Mouse (Mus musculus) Patski (cell line): ENCODE data around the gene Phka1. TPM values are rescaled to one million over a fixed set of nuclear protein-coding genes. Genes with fewer than 3 reads are reported as not detected.

ENCODE experiments used
- ATAC-seq: fragments of 100-300 bp; one replicate; pipeline ENCODE4 v1.8.0; 2021
- CTCF ChIA-PET: fragments of 350-600 bp; sonication (Branson Sonifier 250); formaldehyde crosslinking; loops from one replicate; lab custom pipeline; 2022; ENCODE audit warnings: inconsistent platforms; lab: Charles Lee
- POLR2A ChIA-PET: fragments of 350-600 bp; sonication (Branson Sonifier 250); formaldehyde crosslinking; loops from one replicate; lab custom pipeline; 2022; ENCODE audit warnings: antibody characterized with exemption, inconsistent platforms; lab: Charles Lee
- DNase-seq: peaks from one replicate; pipeline ENCODE4 v3.0.0-alpha.2; 2011; ENCODE audit warnings: low read depth, low spot score
- H3K27me3 ChIP-seq: fragments of 371-371 bp; one replicate; pipeline ENCODE4 v1.5.1; 2021
- CTCF ChIP-seq: fragments of 100-300 bp; IDR thresholded peaks from one replicate; pipeline ENCODE4 v1.5.1; 2021
- in situ Hi-C: fragments of 300-500 bp; cut with MboI; formaldehyde crosslinking; loops from 3 replicates; pipeline ENCODE4 v1.11.1; 2018; ENCODE audit warnings: low pct_unique_long_range_greater_than_20kb, mixed read lengths
- polyA plus RNA-seq: library from polyadenylated mRNA; unstranded; gene quantifications from one replicate; pipeline ENCODE4 v1.2.3, GENCODE M21; 2021

Phka1 gene
- polyA plus RNA-seq, 1 experiment from 2014 or later = 18.3 TPM

DNA sequence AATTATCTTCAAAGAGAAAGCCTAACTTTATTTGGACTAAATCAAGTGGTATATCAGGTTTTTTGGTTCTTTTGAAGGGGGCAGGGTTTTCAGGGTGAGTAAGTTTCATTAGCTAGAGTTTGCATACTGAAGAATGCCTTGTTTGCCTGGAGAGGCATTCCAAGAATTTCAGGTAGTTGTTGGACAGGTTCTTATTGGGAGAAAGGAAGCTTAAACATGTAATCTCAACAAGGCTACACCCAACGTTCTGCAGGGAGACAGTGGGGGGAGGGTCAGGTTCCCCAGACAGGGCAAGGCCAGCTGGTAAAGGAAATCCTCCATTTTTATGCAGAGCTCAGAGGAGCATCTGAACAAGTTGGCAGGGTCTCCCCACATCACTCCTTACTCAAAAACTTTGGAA is 72.9 kb downstream of the Phka1 start:
- H3K27me3 ChIP-seq = peaks cover 29% of the 10 kb centered on the region
- ChIA-PET POLR2A (no interaction called here), CTCF (interaction anchor here (1.5 kb wide), 1 partner anchor 19 kb away, joined by 3 read pairs; no protein-coding TSS in a partner anchor)
- in situ Hi-C loops = no loop called here
- ATAC-seq = no peak
- no peak for DNase-seq
- no peak for TF ChIP-seq CTCF

DNA sequence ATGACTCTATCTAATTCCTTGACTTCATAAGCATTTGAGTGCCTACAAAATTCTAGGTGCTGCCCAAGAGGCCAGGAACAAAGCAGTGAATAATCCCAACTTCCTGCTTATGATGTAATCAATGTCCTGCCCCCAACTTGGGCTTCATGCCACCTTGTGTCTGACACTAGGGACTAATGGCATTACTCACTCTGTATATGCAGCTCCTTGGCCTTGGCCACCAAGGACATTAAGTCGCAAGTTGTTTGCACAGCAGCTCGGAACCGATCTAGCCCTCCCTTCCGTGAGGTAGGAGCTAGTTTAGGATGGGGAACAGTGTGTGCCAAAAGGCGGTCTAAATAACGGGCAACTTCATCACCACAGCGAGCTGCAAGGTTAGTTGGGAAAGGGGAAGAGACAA is 87.1 kb downstream of the Phka1 start:
- CTCF ChIA-PET = no interaction called here
- in situ Hi-C loops = no loop called here
- POLR2A ChIA-PET = no interaction called here
- peaks cover 51% of the 10 kb centered on the region for H3K27me3 ChIP-seq
- TF ChIP-seq CTCF = no peak
- DNase-seq (no peak), ATAC-seq (no peak)

DNA sequence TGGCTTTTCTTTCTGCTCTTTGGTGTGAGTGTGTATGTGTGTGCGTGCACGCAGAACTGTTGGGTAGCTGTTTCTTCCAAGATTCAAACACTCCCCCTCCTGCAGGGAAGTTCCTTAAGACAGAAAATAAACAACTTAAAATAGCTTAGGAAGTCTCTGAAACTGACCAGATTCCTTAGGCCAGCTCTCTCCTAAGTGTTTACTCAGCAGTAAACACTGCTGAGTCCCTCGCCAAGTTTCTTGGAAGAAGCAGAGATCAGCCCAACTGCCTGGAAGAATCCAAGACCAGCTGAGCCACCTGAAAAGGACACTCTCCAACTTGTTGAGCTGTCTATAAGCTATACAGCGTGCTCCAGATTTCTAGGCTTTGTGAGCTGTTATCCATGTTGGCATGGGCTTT is 134.8 kb downstream of the Phka1 start:
- POLR2A ChIA-PET = interaction anchor here (0.6 kb wide), 1 partner anchor 366 kb away, joined by 3 read pairs; no protein-coding TSS in a partner anchor

DNA sequence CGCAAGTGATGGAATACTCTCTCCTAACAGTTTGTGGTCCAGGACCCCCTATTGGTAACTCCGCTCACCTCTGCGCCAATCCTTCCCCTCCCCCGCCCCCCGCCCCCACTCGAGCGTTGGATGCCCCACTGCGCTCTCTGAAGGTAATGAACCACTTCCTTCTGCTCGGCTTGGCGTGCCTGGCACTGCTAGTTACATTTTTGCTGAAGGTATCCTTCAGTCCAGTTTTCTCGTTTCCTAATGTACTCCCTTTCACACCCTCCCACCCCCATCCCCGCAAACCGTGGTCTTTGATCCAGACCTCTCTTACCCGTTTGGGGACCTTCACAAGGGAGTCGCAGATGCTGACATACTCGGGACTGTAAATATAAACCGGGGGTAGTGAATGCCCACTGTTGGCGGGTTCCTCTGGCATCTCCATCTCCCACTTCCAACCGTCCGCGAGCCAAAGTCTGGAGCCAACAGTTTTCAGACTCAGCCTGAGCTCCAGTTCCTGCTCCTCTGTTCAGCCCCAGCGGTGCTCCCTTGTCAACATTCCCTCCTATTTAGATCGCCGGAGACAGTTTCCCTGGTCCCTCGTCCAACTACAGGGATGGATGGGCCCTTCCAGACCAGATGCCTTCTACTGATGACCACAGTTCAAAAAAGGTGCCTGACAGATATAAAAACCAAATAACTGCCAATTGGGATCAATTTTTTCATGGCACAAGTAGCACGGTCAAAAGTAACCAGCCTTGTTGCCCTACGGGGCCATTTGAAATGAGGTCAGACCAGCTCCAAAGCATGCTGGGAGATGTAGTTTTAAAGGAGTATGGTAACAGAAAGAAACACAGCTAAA is 139.2 kb downstream of the Phka1 start, which contains the start of gene Hdac8:
TSS of gene Hdac8 (minus strand) at position 716 of the 838 bp plus-strand sequence.
- peak; percentile 20 for DNase-seq

More for the DNA sequence above, 134.8 kb downstream of the Phka1 start:
- no peak for TF ChIP-seq CTCF
- H3K27me3 ChIP-seq = peaks cover 24% of the 10 kb centered on the region
- DNase-seq (no peak), ATAC-seq (no peak)
- in situ Hi-C loops = no loop called here
- CTCF ChIA-PET = interaction anchor here (1.0 kb wide), 1 partner anchor 88 kb away, joined by 3 read pairs; no protein-coding TSS in a partner anchor

DNA sequence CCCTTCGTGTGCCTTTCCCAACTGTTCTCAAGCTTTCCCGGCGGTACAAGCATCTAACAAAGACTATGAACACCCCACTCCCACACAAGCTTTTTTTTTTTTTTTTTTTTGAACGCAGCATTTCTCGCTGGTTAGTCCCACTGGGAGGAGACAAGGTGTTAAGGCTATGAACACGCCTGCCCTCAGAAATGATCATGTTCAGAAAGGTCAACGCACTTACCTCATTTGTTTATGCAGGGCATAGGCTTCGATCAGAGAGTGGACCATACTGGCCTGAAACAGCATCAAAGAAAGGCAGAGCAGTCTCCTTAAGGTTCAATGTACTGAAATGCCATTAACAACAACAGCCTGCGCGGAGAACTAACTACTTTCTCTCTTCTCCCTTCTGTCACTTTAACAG is 139.9 kb downstream of the Phka1 start:
- ATAC-seq (no peak), DNase-seq (no peak)
- H3K27me3 ChIP-seq = peaks cover 17% of the 10 kb centered on the region
- ChIA-PET CTCF (interaction anchor here (4.6 kb wide), 1 partner anchor 10 kb away, joined by 13 read pairs; no protein-coding TSS in a partner anchor), POLR2A (no interaction called here)
- in situ Hi-C loops = no loop called here
- TF ChIP-seq CTCF = no peak

More for the DNA sequence above, 139.2 kb downstream of the Phka1 start, which contains the start of gene Hdac8:
- ChIA-PET CTCF (interaction anchor here (4.6 kb wide), 1 partner anchor 10 kb away, joined by 13 read pairs; no protein-coding TSS in a partner anchor), POLR2A (no interaction called here)
- in situ Hi-C loops = no loop called here
- TF ChIP-seq CTCF = no peak
- peaks cover 17% of the 10 kb centered on the region for H3K27me3 ChIP-seq
- ATAC-seq = peak; percentile 79

DNA sequence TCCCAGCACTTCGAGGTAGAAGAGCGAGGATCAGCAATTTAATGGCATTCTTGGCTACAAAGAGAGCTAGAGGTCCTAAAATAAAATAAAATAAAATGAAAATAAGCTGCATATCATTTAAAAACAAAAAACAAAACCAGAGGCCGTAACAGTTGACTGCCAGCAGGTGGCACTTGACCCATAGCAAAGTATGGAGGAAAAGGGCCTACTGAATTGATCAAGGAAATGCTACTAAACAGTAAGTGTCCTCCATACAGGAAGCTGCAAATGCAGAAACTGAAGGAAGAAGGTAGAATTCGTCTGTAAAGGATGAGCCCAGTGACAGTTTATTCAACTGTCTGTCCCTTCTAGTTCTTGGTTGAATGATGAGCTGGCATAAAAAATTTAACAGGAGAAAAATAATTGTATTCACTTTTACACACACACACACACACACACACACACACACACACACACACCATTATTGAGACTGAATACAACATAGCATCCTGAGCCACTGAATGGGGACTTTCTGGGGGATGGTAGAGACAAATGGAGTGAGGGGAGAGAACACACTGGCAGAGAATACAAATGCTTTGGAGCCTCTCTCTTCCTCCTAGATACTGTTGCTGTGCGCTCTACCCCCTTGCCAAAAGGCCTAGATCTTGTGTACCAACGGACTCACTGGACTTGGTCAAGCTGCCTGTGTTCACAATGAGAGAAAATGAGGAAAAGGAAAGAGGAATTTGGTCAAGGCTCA is 149.9 kb downstream of the Phka1 start:
- ChIA-PET CTCF (interaction anchor here (1.1 to 2.3 kb wide), 3 partner anchors 11 to 15 kb away, joined by 3 to 13 read pairs (median 4); partner anchors contain the start of gene Hdac8), POLR2A (no interaction called here)
- H3K27me3 ChIP-seq = peaks cover 28% of the 10 kb centered on the region
- ATAC-seq (no peak), DNase-seq (no peak)
- in situ Hi-C loops = loop anchor here (10.0 kb wide), 1 partner anchor 161 kb away; no protein-coding TSS in a partner anchor
- TF ChIP-seq CTCF = peak; percentile 57

DNA sequence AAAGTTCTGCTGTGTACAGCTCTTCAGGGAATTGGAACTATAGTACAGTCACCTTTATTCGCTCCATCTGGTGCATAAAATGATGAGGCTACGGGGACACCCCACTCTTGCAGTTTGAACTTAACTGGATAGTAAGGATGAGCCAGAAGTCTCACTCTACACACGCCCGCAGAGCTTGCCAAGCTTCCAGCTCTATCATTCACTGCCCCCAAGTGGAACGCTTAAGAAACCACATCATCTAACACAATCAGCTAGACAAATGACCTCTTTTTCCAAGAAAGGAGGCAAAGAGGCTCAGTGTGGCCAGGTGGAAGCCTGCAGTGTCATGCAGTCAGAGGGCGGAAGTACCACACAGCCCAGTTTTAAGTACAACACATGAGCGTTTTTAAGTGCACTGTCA is 158.5 kb downstream of the Phka1 start:
- ChIA-PET CTCF (no interaction called here), POLR2A (interaction anchor here (0.6 kb wide), 1 partner anchor 245 kb away, joined by 3 read pairs; no protein-coding TSS in a partner anchor)
- no peak for TF ChIP-seq CTCF
- in situ Hi-C loops = no loop called here
- ATAC-seq = no peak
- DNase-seq = no peak
- H3K27me3 ChIP-seq = peaks cover 22% of the 10 kb centered on the region

DNA sequence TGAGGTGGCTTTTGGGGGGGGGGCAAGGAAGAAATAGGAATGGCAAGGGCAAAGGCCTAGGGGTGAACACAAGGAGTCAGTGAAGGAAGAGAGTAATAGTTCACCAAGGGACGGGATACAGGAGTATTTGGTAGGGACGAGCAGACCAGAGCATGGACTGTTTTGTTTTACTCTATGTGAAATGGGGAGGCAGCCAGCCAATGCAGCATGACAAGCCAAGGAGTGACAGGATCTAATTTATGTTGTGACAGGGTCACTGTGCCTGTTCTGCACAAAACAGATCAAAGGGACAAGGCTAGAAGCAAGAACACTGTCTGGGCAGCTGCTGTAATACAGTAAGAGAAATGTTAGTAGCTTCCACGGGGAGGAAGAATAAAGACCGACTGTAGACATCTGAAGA is 164.4 kb downstream of the Phka1 start:
- ATAC-seq (no peak), DNase-seq (no peak)
- ChIA-PET CTCF (interaction anchor here (0.9 to 1.8 kb wide), 4 partner anchors 14 to 262 kb away, joined by 3 to 4 read pairs (median 4); no protein-coding TSS in a partner anchor), POLR2A (no interaction called here)
- no peaks in the 10 kb centered on the region for H3K27me3 ChIP-seq
- no peak for TF ChIP-seq CTCF
- in situ Hi-C loops = no loop called here

DNA sequence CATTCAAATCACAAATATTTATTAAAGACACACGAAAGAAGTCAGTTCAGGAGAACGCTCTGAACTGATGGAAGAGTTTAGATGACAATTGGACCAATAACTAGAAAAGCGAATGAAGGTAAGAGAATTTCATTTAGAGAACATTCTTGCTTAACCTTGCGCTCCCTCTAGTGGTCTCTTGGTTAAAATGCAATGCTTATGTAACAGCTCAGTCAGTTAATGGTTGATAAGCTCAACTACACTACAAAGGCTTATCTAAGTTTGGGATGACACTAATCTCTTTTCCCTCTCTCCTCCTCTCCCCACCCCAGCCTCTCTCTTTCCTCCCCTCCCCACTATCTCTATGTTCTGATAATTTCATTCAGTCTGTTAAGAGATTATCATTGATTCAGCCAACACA is 165.1 kb downstream of the Phka1 start:
- DNase-seq (no peak), ATAC-seq (no peak)
- peak; percentile 53 for TF ChIP-seq CTCF
- H3K27me3 ChIP-seq = no peaks in the 10 kb centered on the region
- in situ Hi-C loops = no loop called here
- POLR2A ChIA-PET = no interaction called here
- CTCF ChIA-PET = interaction anchor here (0.9 to 1.8 kb wide), 4 partner anchors 15 to 261 kb away, joined by 3 to 4 read pairs (median 4); no protein-coding TSS in a partner anchor

DNA sequence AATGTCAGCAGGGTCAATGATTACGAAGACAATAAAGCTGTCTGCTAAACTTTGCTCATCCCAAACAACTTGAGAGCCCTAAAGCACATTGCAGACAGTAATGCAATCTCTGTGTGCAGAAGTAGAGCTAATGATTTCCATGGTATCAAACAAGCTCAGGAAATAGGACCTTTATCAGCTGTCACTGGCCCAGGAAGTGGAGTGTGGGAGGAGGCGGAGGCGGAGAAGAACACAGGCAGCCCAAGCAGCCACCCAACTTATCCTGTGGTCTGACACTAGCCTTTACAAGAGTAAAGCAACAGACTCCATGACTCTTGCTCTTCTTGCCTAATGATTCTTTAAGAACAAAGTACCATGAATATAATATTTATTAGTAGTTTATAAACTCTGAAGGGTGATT is 165.6 kb downstream of the Phka1 start:
- peaks cover 1% of the 10 kb centered on the region for H3K27me3 ChIP-seq
- in situ Hi-C loops = no loop called here
- POLR2A ChIA-PET = no interaction called here
- no peak for ATAC-seq
- DNase-seq = no peak
- TF ChIP-seq CTCF = no peak
- CTCF ChIA-PET = interaction anchor here (0.9 to 1.8 kb wide), 4 partner anchors 15 to 240 kb away, joined by 3 to 4 read pairs (median 4); no protein-coding TSS in a partner anchor
